ENCODE assay signal across 8 mouse cellular contexts in genomic region chr16:22123658-22124057, GRCm38 (mm10). TPM values are rescaled to one million over a fixed set of nuclear protein-coding genes. Genes with fewer than 3 reads are reported as not detected.
DNase-seq lines count a peak whose midpoint lies in the region; ATAC-seq and TF ChIP-seq lines count a peak whose summit lies in the region.

No protein-coding gene starts in this region.

- no peak for TF ChIP-seq POLR2A in cortical plate, adult 2 months (IDR thresholded peaks at IDR 0.05; ENCODE audit: extremely low read depth, insufficient read depth, low read length)

- no peaks in the 10 kb centered on the region for H3K9me3 ChIP-seq in neural tube, embryonic 15.5 days (replicated peaks)
- H3K9me3 ChIP-seq in liver, embryonic 13.5 days (replicated peaks) = no peaks in the 10 kb centered on the region; the same call in 1 of the 2 replicates

- peak; percentile 29 for DNase-seq in neural tube, embryonic 10.5 days (ENCODE audit: extremely low spot score, low spot score)
- peak; percentile 75 for DNase-seq in ZHBTc4 (ENCODE audit: low read depth, low spot score)
- DNase-seq in kidney, adult 8-10 months = peak; percentile 21 to 69
- peak; percentile 17 for DNase-seq in liver, embryonic 13.5 days
- DNase-seq in right cerebral cortex, postnatal 10 days (ENCODE audit: low spot score in 2 of 2) = peak; percentile 37 to 70

- no peak overlapping the region for H3K4me2 ChIP-seq in neural tube, embryonic 15.5 days
- H3K4me2 ChIP-seq in liver, embryonic 13.5 days = no peak overlapping the region

- peaks cover 3% of the 10 kb centered on the region; the same call in 1 of the 2 replicates for H3K4me1 ChIP-seq in neural tube, embryonic 15.5 days
- H3K4me1 ChIP-seq in cortical plate, adult 2 months (ENCODE audit: control insufficient read depth, insufficient read depth, low read length) = peaks cover 2% of the 10 kb centered on the region; the same call in 1 of the 2 replicates
- peaks cover 7% of the 10 kb centered on the region for H3K4me1 ChIP-seq in liver, embryonic 13.5 days (replicated peaks)

- no peaks in the 10 kb centered on the region for H3K27me3 ChIP-seq in neural tube, embryonic 15.5 days (replicated peaks)
- H3K27me3 ChIP-seq in liver, embryonic 13.5 days = no peaks in the 10 kb centered on the region

- 35% methylated on average over 5 of the region's 5 CpGs for WGBS in neural tube, embryonic 15.5 days
- WGBS in liver, embryonic 13.5 days (ENCODE audit: insufficient replicate concordance) = 22% methylated on average over 5 of the region's 5 CpGs

- peaks cover 4% of the 10 kb centered on the region; the same call in 1 of the 2 replicates for H3K36me3 ChIP-seq in neural tube, embryonic 15.5 days
- H3K36me3 ChIP-seq in liver, embryonic 13.5 days = no peaks in the 10 kb centered on the region

- peak; percentile 59 for TF ChIP-seq CTCF in cortical plate, adult 2 months (IDR thresholded peaks at IDR 0.05; ENCODE audit: extremely low read depth, insufficient read depth, low read length)

- H3K27ac ChIP-seq in neural tube, embryonic 15.5 days (replicated peaks) = no peak overlapping the region
- H3K27ac ChIP-seq in cortical plate, adult 2 months (ENCODE audit: insufficient read depth, low read length) = no peak overlapping the region
- no peak overlapping the region for H3K27ac ChIP-seq in liver, embryonic 13.5 days

- H3K4me3 ChIP-seq in neural tube, embryonic 15.5 days (replicated peaks) = no peak overlapping the region
- H3K4me3 ChIP-seq in cortical plate, adult 2 months (ENCODE audit: insufficient read depth, low read length) = no peak overlapping the region
- no peak overlapping the region for H3K4me3 ChIP-seq in liver, embryonic 13.5 days (replicated peaks)

- no peak for ATAC-seq in neural tube, embryonic 15.5 days (ENCODE audit: low FRiP score)
- ATAC-seq in liver, embryonic 13.5 days (ENCODE audit: low read depth) = no peak
- no peak for ATAC-seq in monocyte, adult 5-6 weeks (replicated peaks; ENCODE audit: insufficient number of reproducible peaks, low FRiP score, low TSS enrichment, poor library complexity, severe bottlenecking)

- H3K9ac ChIP-seq in neural tube, embryonic 15.5 days (replicated peaks) = no peak overlapping the region
- no peak overlapping the region for H3K9ac ChIP-seq in liver, embryonic 13.5 days

RNA-seq across cellular contexts. Expression of gene Igf2bp2, which starts 39.4 kb away (rescaled TPM):
- 15.5 and 30.4 TPM in 2 replicates for polyA plus RNA-seq in neural tube, embryonic 15.5 days (2015; fragmentation: Nextera tagmentation; extraction: Ambion mirVana)
- polyA plus RNA-seq in cortical plate, adult 2 months (2012; rRNA removed) = 0.79 and 0.81 TPM in 2 replicates
- 12.1 and 17.0 TPM in 2 replicates for polyA plus RNA-seq in liver, embryonic 13.5 days (2015; fragmentation: Nextera tagmentation; extraction: Ambion mirVana)
- total RNA-seq in monocyte, adult 5-6 weeks (2017) = 0.10 TPM in 1 of 3 replicates, not detected in the others

Comparison
In these comparisons a context has a peak if more than half of its experiments do, and no peak if none do; other contexts are left out.
1. DNase-seq: peak in every context shown above with its lines; median percentile 75 in ZHBTc4; 54 in right cerebral cortex, postnatal 10 days; 45 in kidney, adult 8-10 months; 29 in neural tube, embryonic 10.5 days; 17 in liver, embryonic 13.5 days.